ENCODE assay signal across 25 mouse cellular contexts in genomic region chr17:34746531-34746930, GRCm38 (mm10). TPM values are rescaled to one million over a fixed set of nuclear protein-coding genes. Genes with fewer than 3 reads are reported as not detected.
"Had no signal": no experiment of that assay in that cellular context is flagged by ENCODE, and none has a peak within 500 bp of the region (broad histone marks: within the 10 kb centered on the region; RNA-seq: fewer than 3 reads in every experiment).

No protein-coding gene starts in this region.

- H3K4me1 ChIP-seq: limb, embryonic 12.5 days; limb, embryonic 15.5 days; midbrain, embryonic 12.5 days; midbrain, embryonic 15.5 days; neural tube, embryonic 13.5 days had no signal

- H3K4me3 ChIP-seq: layer of hippocampus, adult 2 months; limb, embryonic 12.5 days; limb, embryonic 15.5 days; midbrain, embryonic 12.5 days; midbrain, embryonic 15.5 days; neural tube, embryonic 13.5 days had no signal

- H3K9me3 ChIP-seq: limb, embryonic 15.5 days; midbrain, embryonic 15.5 days had no signal

- H3K4me2 ChIP-seq: limb, embryonic 12.5 days; limb, embryonic 15.5 days; liver, embryonic 11.5 days; lung, embryonic 14.5 days; midbrain, embryonic 12.5 days; midbrain, embryonic 15.5 days; neural tube, embryonic 13.5 days had no signal

- H3K27me3 ChIP-seq: limb, embryonic 12.5 days; limb, embryonic 15.5 days; midbrain, embryonic 12.5 days; midbrain, embryonic 15.5 days; neural tube, embryonic 13.5 days had no signal

- H3K36me3 ChIP-seq: limb, embryonic 12.5 days; limb, embryonic 15.5 days; midbrain, embryonic 12.5 days; midbrain, embryonic 15.5 days; neural tube, embryonic 13.5 days had no signal

- DNase-seq: kidney, adult 2 months; kidney, postnatal 25 days; layer of hippocampus, adult 9-11 months; liver, postnatal 0 days; lung, embryonic 14.5 days; lung, postnatal 14 days; lung, postnatal 4 days; retina, postnatal 1 day; thymus, adult 18-20 months; thymus, postnatal 36 days had no signal

- ATAC-seq: liver, postnatal 0 days; midbrain, embryonic 15.5 days had no signal

- H3K27ac ChIP-seq: kidney, postnatal 0 days; layer of hippocampus, adult 2 months; limb, embryonic 12.5 days; limb, embryonic 15.5 days; liver, embryonic 14.5 days; midbrain, embryonic 12.5 days; midbrain, embryonic 15.5 days; neural tube, embryonic 13.5 days had no signal

- H3K9ac ChIP-seq: limb, embryonic 12.5 days; limb, embryonic 15.5 days; liver, embryonic 14.5 days; liver, postnatal 0 days; lung, embryonic 14.5 days; midbrain, embryonic 12.5 days; midbrain, embryonic 15.5 days; neural tube, embryonic 13.5 days had no signal

RNA-seq across cellular contexts. Expression of gene C4b, which starts 2.8 kb away (rescaled TPM):
- polyA plus RNA-seq: kidney, embryonic 14.5 days; limb, embryonic 12.5 days; lung, embryonic 14.5 days; neural tube, embryonic 13.5 days had no signal

RNA-seq across cellular contexts. Expression of gene Cyp21a1, which starts 57.8 kb away (rescaled TPM):
- total RNA-seq: left cerebral cortex, adult 18-20 months; left cerebral cortex, postnatal 25 days; megakaryocyte, adult 5-6 weeks; neutrophil, adult 5-6 weeks had no signal
- polyA plus RNA-seq: kidney, embryonic 14.5 days; limb, embryonic 12.5 days; liver, embryonic 11.5 days; liver, embryonic 14.5 days; liver, postnatal 0 days; lung, embryonic 14.5 days; midbrain, embryonic 12.5 days; midbrain, embryonic 15.5 days; neural tube, embryonic 13.5 days; urinary bladder, adult 2 months had no signal
